In the genomic region with DNA sequence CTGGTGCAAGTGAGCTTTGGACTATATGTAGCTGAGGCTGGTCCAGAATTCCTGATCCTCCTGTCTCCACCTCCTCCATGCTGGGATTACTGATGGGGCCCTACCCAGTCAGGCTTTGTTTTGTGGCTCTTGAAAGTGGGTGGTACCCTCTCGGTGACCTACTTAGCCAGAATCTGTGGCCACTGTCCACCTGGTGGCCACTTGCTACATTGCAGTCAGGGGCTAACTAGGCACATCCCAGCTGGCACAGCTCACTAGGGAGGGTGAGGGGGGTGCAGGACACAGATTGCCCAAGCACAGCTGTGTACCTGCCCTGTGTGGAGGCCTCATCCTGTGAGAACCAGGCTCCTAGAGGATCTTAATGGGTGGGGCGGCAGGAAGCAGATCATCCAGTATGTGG, we compare ENCODE assay signal across 8 mouse cellular contexts. TPM values are rescaled to one million over a fixed set of nuclear protein-coding genes. Genes with fewer than 3 reads are reported as not detected.
DNase-seq lines count a peak whose midpoint lies in the region; ATAC-seq and TF ChIP-seq lines count a peak whose summit lies in the region.

No protein-coding gene starts in this region.

- peaks cover 64% of the 10 kb centered on the region for H3K27me3 ChIP-seq in G1E (ENCODE audit: insufficient read depth, low read length)
- no peaks in the 10 kb centered on the region for H3K27me3 ChIP-seq in hindbrain, embryonic 14.5 days (ENCODE audit: control insufficient read depth, insufficient read depth, low read length)
- H3K27me3 ChIP-seq in limb, embryonic 14.5 days (ENCODE audit: control insufficient read depth, insufficient read depth, low read length), result no peaks in the 10 kb centered on the region
- H3K27me3 ChIP-seq in midbrain, embryonic 16.5 days (ENCODE audit: control insufficient read depth, insufficient read depth, low read depth, low read length), result no peaks in the 10 kb centered on the region

- no peak overlapping the region for H3K27ac ChIP-seq in hindbrain, embryonic 14.5 days
- H3K27ac ChIP-seq in limb, embryonic 14.5 days (replicated peaks; ENCODE audit: low read depth, low read length), result no peak overlapping the region
- no peak overlapping the region for H3K27ac ChIP-seq in midbrain, embryonic 16.5 days (ENCODE audit: low read length)

- ATAC-seq in G1E (ENCODE audit: extremely low read depth, insufficient number of reproducible peaks, low FRiP score, poor library complexity, severe bottlenecking), result no peak
- peak; percentile 46; the same call in 1 of the 2 replicates for ATAC-seq in hindbrain, embryonic 14.5 days (ENCODE audit: low FRiP score)
- peak; percentile 29; the same call in 1 of the 2 replicates for ATAC-seq in limb, embryonic 14.5 days (ENCODE audit: low FRiP score, low read depth)
- ATAC-seq in midbrain, embryonic 16.5 days, result 0 out of 2 replicates have a peak, but pooled peaks have one; percentile 40

- no peak overlapping the region for H3K4me3 ChIP-seq in G1E (ENCODE audit: low read depth, low read length)
- H3K4me3 ChIP-seq in hindbrain, embryonic 14.5 days (replicated peaks; ENCODE audit: low read length), result no peak overlapping the region
- no peak overlapping the region for H3K4me3 ChIP-seq in limb, embryonic 14.5 days (replicated peaks; ENCODE audit: low read length)
- no peak overlapping the region for H3K4me3 ChIP-seq in midbrain, embryonic 16.5 days (ENCODE audit: low read depth, low read length)

- no peak for TF ChIP-seq POLR2A in limb, embryonic 14.5 days (IDR thresholded peaks at IDR 0.05; ENCODE audit: borderline replicate concordance, extremely low read depth, insufficient read depth, insufficient read length)

- WGBS in hindbrain, embryonic 14.5 days, result 5% methylated on average over 1 of the region's 2 CpGs
- WGBS in limb, embryonic 14.5 days, result 44% methylated on average over 2 of the region's 2 CpGs
- 45% methylated on average over 2 of the region's 2 CpGs for WGBS in midbrain, embryonic 16.5 days

- no peaks in the 10 kb centered on the region for H3K36me3 ChIP-seq in G1E (replicated peaks)
- H3K36me3 ChIP-seq in hindbrain, embryonic 14.5 days (replicated peaks; ENCODE audit: control insufficient read depth, insufficient read depth), result peaks cover 71% of the 10 kb centered on the region
- H3K36me3 ChIP-seq in limb, embryonic 14.5 days (ENCODE audit: control insufficient read depth, insufficient read depth, low read length), result peaks cover 24% of the 10 kb centered on the region
- peaks cover 29% of the 10 kb centered on the region for H3K36me3 ChIP-seq in midbrain, embryonic 16.5 days (ENCODE audit: control insufficient read depth, insufficient read depth, low read length)

- H3K4me2 ChIP-seq in hindbrain, embryonic 14.5 days (replicated peaks), result no peak overlapping the region
- H3K4me2 ChIP-seq in limb, embryonic 14.5 days (replicated peaks; ENCODE audit: low read depth, low read length, severe bottlenecking), result no peak overlapping the region
- no peak overlapping the region for H3K4me2 ChIP-seq in midbrain, embryonic 16.5 days (ENCODE audit: low read length)

- H3K9ac ChIP-seq in hindbrain, embryonic 14.5 days, result no peak overlapping the region
- no peak overlapping the region for H3K9ac ChIP-seq in limb, embryonic 14.5 days (ENCODE audit: low read depth, low read length, severe bottlenecking)
- H3K9ac ChIP-seq in midbrain, embryonic 16.5 days (ENCODE audit: low read depth, low read length), result no peak overlapping the region

- peak; percentile 75 for TF ChIP-seq CTCF in G1E (IDR thresholded peaks at IDR 0.05; ENCODE audit: low read depth, low read length)

- no peaks in the 10 kb centered on the region for H3K9me3 ChIP-seq in G1E (replicated peaks)
- H3K9me3 ChIP-seq in hindbrain, embryonic 14.5 days (ENCODE audit: control insufficient read depth, low read length), result no peaks in the 10 kb centered on the region
- no peaks in the 10 kb centered on the region for H3K9me3 ChIP-seq in limb, embryonic 14.5 days (ENCODE audit: control insufficient read depth, low read length)
- H3K9me3 ChIP-seq in midbrain, embryonic 16.5 days (replicated peaks; ENCODE audit: control insufficient read depth, low read length, poor library complexity, severe bottlenecking), result no peaks in the 10 kb centered on the region

- DNase-seq in 3T3-L1 (ENCODE audit: low read depth, low spot score), result peak; percentile 87
- DNase-seq in G1E (ENCODE audit: low spot score), result peak; percentile 62
- peak; percentile 79 for DNase-seq in cerebellum, adult 8-10 months
- DNase-seq in gastrocnemius, adult 18-20 months (ENCODE audit: low spot score), result peak; percentile 68
- DNase-seq in hindbrain, embryonic 14.5 days (ENCODE audit: low spot score), result peak; percentile 72
- peak; percentile 31 for DNase-seq in limb, embryonic 14.5 days (ENCODE audit: low spot score)
- DNase-seq in urinary bladder, postnatal 36 days (ENCODE audit: low spot score in 2 of 2), result peak; percentile 37 to 64

- peaks cover 3% of the 10 kb centered on the region; the same call in 1 of the 2 replicates for H3K4me1 ChIP-seq in G1E (ENCODE audit: insufficient read depth, low read depth, low read length)
- H3K4me1 ChIP-seq in hindbrain, embryonic 14.5 days (replicated peaks; ENCODE audit: control insufficient read depth, insufficient read depth, low read length), result no peaks in the 10 kb centered on the region
- H3K4me1 ChIP-seq in limb, embryonic 14.5 days (ENCODE audit: control insufficient read depth, insufficient read depth, low read length), result no peaks in the 10 kb centered on the region; the same call in 1 of the 2 replicates
- H3K4me1 ChIP-seq in midbrain, embryonic 16.5 days (ENCODE audit: control insufficient read depth, insufficient read depth, low read length), result peaks cover 4% of the 10 kb centered on the region; the same call in 1 of the 2 replicates

RNA-seq across cellular contexts. Expression of a gene that starts 15.4 kb away (rescaled TPM):
- total RNA-seq in G1E (2014; fragmentation: Nextera tagmentation) (67.0 and 104 TPM in 2 replicates), G1E (2017) (23.6 and 24.4 TPM in 2 replicates)
- polyA plus RNA-seq in G1E (2012), result 42.5 and 45.6 TPM in 2 replicates
- total RNA-seq in gastrocnemius, adult 18-20 months (2021), result 10 to 100 TPM; 38.8 to 40.7 TPM
- 37.4 and 41.1 TPM in 2 replicates for polyA plus RNA-seq in hindbrain, embryonic 14.5 days (2014; fragmentation: Nextera tagmentation; extraction: Ambion mirVana)
- 64.4 and 72.3 TPM in 2 replicates for polyA plus RNA-seq in limb, embryonic 14.5 days (2012; rRNA removed)
- 44.7 and 46.8 TPM in 2 replicates for polyA plus RNA-seq in limb, embryonic 14.5 days (2014; fragmentation: Nextera tagmentation; extraction: Ambion mirVana)
- 40.9 and 48.8 TPM in 2 replicates for polyA plus RNA-seq in midbrain, embryonic 16.5 days (2015; fragmentation: Nextera tagmentation; extraction: Ambion mirVana)

RNA-seq across cellular contexts. Expression of a gene that starts 28.2 kb away (rescaled TPM):
- total RNA-seq in G1E (2014; fragmentation: Nextera tagmentation), result 13.2 and 25.6 TPM in 2 replicates
- total RNA-seq in G1E (2017), result 20.1 and 24.2 TPM in 2 replicates
- 15.9 and 16.7 TPM in 2 replicates for polyA plus RNA-seq in G1E (2012)
- 10 to 100 TPM; 26.4 to 29.1 TPM for total RNA-seq in gastrocnemius, adult 18-20 months (2021)
- polyA plus RNA-seq in hindbrain, embryonic 14.5 days (2014; fragmentation: Nextera tagmentation; extraction: Ambion mirVana), result 57.7 and 59.2 TPM in 2 replicates
- 38.8 and 41.0 TPM in 2 replicates for polyA plus RNA-seq in limb, embryonic 14.5 days (2012; rRNA removed)
- polyA plus RNA-seq in limb, embryonic 14.5 days (2014; fragmentation: Nextera tagmentation; extraction: Ambion mirVana), result 50.6 and 53.1 TPM in 2 replicates
- polyA plus RNA-seq in midbrain, embryonic 16.5 days (2015; fragmentation: Nextera tagmentation; extraction: Ambion mirVana), result 66.3 and 67.6 TPM in 2 replicates

RNA-seq across cellular contexts. Expression of a gene that starts 36.4 kb away (rescaled TPM):
- total RNA-seq in G1E (2014; fragmentation: Nextera tagmentation) (558 and 607 TPM in 2 replicates), G1E (2017) (3,673 and 4,536 TPM in 2 replicates)
- 1,469 and 2,086 TPM in 2 replicates for polyA plus RNA-seq in G1E (2012)
- total RNA-seq in gastrocnemius, adult 18-20 months (2021), result 100 to 1,000 TPM; 229 to 364 TPM
- 117 and 157 TPM in 2 replicates for polyA plus RNA-seq in hindbrain, embryonic 14.5 days (2014; fragmentation: Nextera tagmentation; extraction: Ambion mirVana)
- 2,106 and 2,309 TPM in 2 replicates for polyA plus RNA-seq in limb, embryonic 14.5 days (2012; rRNA removed)
- 2,467 and 2,738 TPM in 2 replicates for polyA plus RNA-seq in limb, embryonic 14.5 days (2014; fragmentation: Nextera tagmentation; extraction: Ambion mirVana)
- 51.7 and 53.2 TPM in 2 replicates for polyA plus RNA-seq in midbrain, embryonic 16.5 days (2015; fragmentation: Nextera tagmentation; extraction: Ambion mirVana)

RNA-seq across cellular contexts. Expression of a gene that starts 49.2 kb away (rescaled TPM):
- total RNA-seq in G1E (2014; fragmentation: Nextera tagmentation), result 26.6 and 31.4 TPM in 2 replicates
- total RNA-seq in G1E (2017), result 13.9 and 18.1 TPM in 2 replicates
- polyA plus RNA-seq in G1E (2012), result 39.7 and 40.6 TPM in 2 replicates
- total RNA-seq in gastrocnemius, adult 18-20 months (2021), result 1 to 10 TPM; 1.3 to 1.9 TPM
- 105 and 121 TPM in 2 replicates for polyA plus RNA-seq in hindbrain, embryonic 14.5 days (2014; fragmentation: Nextera tagmentation; extraction: Ambion mirVana)
- polyA plus RNA-seq in limb, embryonic 14.5 days (2012; rRNA removed), result 32.5 and 44.4 TPM in 2 replicates
- polyA plus RNA-seq in limb, embryonic 14.5 days (2014; fragmentation: Nextera tagmentation; extraction: Ambion mirVana), result 20.8 and 21.7 TPM in 2 replicates
- polyA plus RNA-seq in midbrain, embryonic 16.5 days (2015; fragmentation: Nextera tagmentation; extraction: Ambion mirVana), result 107 and 126 TPM in 2 replicates

Comparison
In these comparisons a context has a peak if more than half of its experiments do, and no peak if none do; other contexts are left out.
1. DNase-seq: peak in every context shown above with its lines; median percentile 87 in 3T3-L1; 79 in cerebellum, adult 8-10 months; 72 in hindbrain, embryonic 14.5 days; 68 in gastrocnemius, adult 18-20 months; 62 in G1E; 50 in urinary bladder, postnatal 36 days; 31 in limb, embryonic 14.5 days.